Mouse (Mus musculus): ENCODE results near the gene Yy2.

Yy2 gene

DNA sequence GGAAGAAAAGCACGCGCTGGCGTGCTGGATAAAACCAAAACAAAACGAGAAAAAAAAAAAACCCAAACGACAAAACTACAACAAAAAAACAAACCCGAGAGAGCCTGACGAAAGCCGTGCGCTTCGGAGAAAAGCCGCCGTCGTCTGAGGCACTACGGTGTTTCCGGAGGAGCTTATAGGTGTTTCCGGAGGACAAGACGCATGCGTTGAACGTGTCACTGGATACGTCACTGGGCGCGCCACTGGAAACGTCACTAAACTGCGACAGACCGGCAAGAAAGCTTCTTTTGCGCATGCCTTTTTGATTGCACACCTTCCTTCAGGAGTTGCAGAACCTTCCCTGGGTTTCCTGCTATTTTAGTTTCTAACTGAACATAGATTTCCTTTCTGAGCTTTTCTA, at the start of gene Yy2:
Gene Yy2, minus strand, starts transcription at position 146 of the 400 bp plus-strand sequence.
- DNase-seq (ENCODE audit: low spot score in 2 of 2): no peak

DNA sequence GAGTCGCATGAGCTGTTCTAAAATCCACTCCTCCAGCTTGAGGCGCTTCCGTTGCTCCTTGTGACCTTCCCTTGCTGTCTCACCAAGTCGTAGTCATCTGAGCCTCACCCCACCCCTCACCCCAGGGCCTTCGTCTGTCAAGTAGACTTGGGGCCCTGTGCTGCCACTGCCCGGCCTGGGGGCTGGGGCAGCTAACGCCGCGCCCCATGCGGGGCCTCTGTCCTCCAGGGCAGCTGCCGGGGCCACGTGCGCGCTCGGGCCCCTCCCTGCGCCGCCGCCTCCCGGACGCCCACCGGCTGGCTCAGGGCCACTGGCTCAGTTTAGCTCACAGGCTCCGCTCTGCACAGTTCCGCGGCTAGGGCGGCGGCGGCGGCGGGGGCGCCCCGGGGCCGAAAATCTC, 44.1 kb upstream of the Yy2 start:
- no peak for DNase-seq (ENCODE audit: low spot score in 2 of 2)

GRCm38 (mm10) chrX:157601450-157601849, 32.7 kb upstream of the Yy2 start:
- peak in 1 of 2 experiments; percentile 26 for DNase-seq (ENCODE audit: low spot score in 2 of 2)

DNA sequence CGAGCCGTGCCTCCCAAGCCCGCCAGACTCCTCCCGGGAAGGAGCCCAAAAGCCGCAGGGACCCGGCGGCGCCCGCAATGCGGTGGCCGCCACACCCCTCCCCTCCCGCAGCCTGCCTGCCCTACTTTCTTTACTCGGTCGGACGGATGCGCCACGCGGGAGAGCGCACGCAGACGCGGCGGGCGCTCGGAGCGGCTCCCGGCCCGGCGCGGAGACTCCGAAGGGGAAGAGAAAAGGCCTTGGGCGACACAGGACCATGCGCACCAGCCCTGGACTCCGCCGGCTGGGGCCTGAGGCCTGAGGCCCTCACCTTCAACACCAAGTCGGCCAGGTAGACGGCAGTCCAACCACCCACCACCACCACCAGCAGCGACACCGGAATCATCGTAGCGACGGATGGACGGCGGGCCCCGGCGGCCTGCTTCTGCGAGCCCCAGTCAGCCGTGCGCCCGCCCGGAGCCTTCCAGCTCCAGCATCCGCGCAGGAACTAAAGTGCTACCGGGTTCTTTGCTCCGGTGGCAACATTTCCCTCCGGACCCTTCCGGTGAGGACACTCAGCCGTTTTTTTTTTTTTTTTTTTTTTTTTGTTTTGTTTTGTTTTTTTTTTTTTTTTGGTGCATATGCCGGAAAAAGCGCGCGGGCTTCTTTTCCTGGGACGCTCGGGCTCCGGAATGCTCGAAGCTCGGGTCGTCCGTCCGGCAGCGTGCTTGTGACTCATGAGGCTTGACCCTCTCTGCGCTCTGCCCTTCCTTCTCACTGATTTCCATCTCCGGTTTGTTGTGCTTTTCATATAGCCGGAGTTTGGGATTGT, 29.6 kb upstream of the Yy2 start, which contains the start of gene Mbtps2:
Gene Mbtps2, minus strand, starts transcription at position 530 of the 811 bp plus-strand sequence.
- peak in 1 of 2 experiments; percentile 41 for DNase-seq (ENCODE audit: low spot score in 2 of 2)

- DNase-seq (ENCODE audit: low spot score in 2 of 2): no peak
Observed at GRCm38 (mm10) chrX:157597585-157598185, 28.9 kb upstream of the Yy2 start.

DNA sequence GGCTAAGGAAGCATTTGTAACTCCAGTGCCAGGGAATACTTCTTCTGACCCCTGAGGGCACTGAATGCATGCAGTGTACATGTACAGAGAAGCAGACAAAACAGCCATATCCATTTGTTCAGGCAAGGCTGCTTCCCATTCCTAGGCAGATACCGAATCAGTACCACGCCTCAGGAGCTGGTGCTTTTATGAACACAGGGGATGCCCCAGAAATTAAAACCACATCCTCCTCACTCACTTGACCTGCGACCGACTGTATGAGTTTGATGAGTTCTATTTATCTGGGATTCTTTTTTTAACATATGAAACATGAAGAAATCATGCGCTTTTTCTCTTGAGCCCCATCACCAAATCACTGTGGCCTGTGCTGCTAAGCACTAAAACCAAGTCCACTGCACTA, 28.0 kb upstream of the Yy2 start:
- DNase-seq (ENCODE audit: low spot score in 2 of 2): no peak

GRCm38 (mm10) chrX:157595927-157596326, 27.1 kb upstream of the Yy2 start:
- DNase-seq (ENCODE audit: low spot score in 2 of 2): no peak

GRCm38 (mm10) chrX:157594606-157595005, 25.8 kb upstream of the Yy2 start:
- DNase-seq (ENCODE audit: low spot score in 2 of 2): no peak

- no peak for DNase-seq (ENCODE audit: low spot score in 2 of 2)
Observed at GRCm38 (mm10) chrX:157587001-157587400, 18.2 kb upstream of the Yy2 start.

- no peak for DNase-seq (ENCODE audit: low spot score in 2 of 2)
Observed at GRCm38 (mm10) chrX:157586397-157586796, 17.6 kb upstream of the Yy2 start.

DNA sequence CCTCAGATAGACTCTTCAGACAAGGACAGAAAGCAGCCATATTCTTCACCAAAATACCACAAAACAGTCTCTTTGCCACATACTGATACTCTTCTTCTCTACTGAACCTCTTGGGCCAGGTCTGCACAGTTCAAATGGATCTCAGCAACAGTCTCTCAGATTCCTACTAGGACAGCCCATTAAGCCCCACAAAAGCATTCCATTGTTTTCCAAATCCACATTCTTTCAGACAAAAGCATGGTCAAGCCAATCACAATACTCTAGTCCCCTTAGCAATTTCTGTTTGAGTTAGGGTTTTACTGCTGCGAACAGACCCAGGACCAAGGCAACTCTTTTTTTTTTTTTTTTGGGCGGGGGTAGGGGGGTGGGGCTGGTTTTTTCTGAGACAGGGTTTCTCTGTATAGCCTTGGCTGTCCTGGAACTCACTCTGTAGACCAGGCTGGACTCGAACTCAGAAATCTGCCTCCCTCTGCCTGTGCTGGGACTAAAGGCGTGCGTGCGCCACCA, 10.4 kb upstream of the Yy2 start:
- DNase-seq (ENCODE audit: low spot score in 2 of 2): no peak

DNA sequence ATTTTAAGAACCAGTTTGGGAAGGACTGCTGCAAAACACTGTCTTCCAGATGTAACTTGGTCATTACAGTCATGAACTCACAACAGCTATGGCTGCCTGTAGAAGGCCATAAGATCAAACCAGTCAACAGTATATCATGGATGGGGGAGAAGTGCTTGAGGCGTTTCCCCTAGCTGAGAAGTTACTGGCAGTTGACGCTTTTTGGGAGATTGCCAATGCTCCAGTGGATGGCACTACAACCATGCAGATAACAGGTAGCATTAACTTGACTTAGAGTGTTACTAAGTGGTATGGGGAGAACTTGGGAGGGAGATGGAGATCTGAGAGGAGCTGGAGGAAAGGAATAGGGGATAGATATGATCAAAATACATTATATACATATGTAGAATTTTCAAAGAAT, 5.9 kb upstream of the Yy2 start:
- DNase-seq (ENCODE audit: low spot score in 2 of 2): no peak

- DNase-seq (ENCODE audit: low spot score in 2 of 2): no peak
Observed at GRCm38 (mm10) chrX:157563794-157564193, 5.0 kb downstream of the Yy2 start.

GRCm38 (mm10) chrX:157547082-157547481, 21.7 kb downstream of the Yy2 start:
- no peak for DNase-seq (ENCODE audit: low spot score in 2 of 2)

Measured in left cerebral cortex, adult 9 months (tissue).